Mouse (Mus musculus) heart, embryonic 15.5 days (tissue): Measurements from ENCODE around the gene Cbll1. TPM values are rescaled to one million over a fixed set of nuclear protein-coding genes. Genes with fewer than 3 reads are reported as not detected.

Source experiments
- ATAC-seq: fragments of 200-750 bp; cut with Nextera tagmentation; replicated peaks from 2 replicates; pipeline ENCODE4 v1.8.0; 2017; ENCODE audit warnings: low read depth, moderate TSS enrichment; ENCODE audit not compliant: insufficient number of reproducible peaks, insufficient read depth, low FRiP score
- H3K27ac ChIP-seq: fragments of 300-500 bp; sonication (generic); 2 replicates; pipeline ENCODE4 v1.5.1; 2015; ENCODE audit warnings: mild to moderate bottlenecking, inconsistent platforms
- H3K27me3 ChIP-seq: fragments of 300-500 bp; sonication (generic); 2 replicates; pipeline ENCODE4 v1.6.1; 2015; ENCODE audit warnings: inconsistent platforms
- H3K36me3 ChIP-seq: fragments of 300-500 bp; sonication (generic); 2 replicates; pipeline ENCODE4 v1.6.1; 2015; ENCODE audit warnings: mild to moderate bottlenecking, inconsistent platforms
- H3K4me1 ChIP-seq: fragments of 300-500 bp; sonication (generic); replicated peaks from 2 replicates; pipeline ENCODE4 v1.6.1; 2015; ENCODE audit warnings: inconsistent platforms
- H3K4me2 ChIP-seq: fragments of 300-500 bp; sonication (generic); 2 replicates; pipeline ENCODE4 v1.6.1; 2015; ENCODE audit warnings: inconsistent platforms, mild to moderate bottlenecking, moderate library complexity
- H3K4me3 ChIP-seq: fragments of 300-500 bp; sonication (generic); 2 replicates; pipeline ENCODE4 v1.5.1; 2015; ENCODE audit warnings: mild to moderate bottlenecking, inconsistent platforms
- H3K9ac ChIP-seq: fragments of 300-500 bp; sonication (generic); 2 replicates; pipeline ENCODE4 v1.6.1; 2015; ENCODE audit warnings: mild to moderate bottlenecking, inconsistent platforms
- H3K9me3 ChIP-seq: fragments of 300-500 bp; sonication (generic); replicated peaks from 2 replicates; pipeline ENCODE4 v1.6.1; 2016; ENCODE audit warnings: inconsistent platforms
- WGBS: fragments of 180-500 bp; shearing (Covaris S2); methylation state at CpG from one replicate; pipeline ENCODE4 v1.1.7; 2015; ENCODE audit warnings: mixed read lengths; 5-methylcytosine and 5-hydroxymethylcytosine counted together
- polyA plus RNA-seq: library from polyadenylated mRNA; unstranded; fragments of >200 nt; fragmentation: Nextera tagmentation; extraction: Ambion mirVana; gene quantifications from 2 replicates; pipeline ENCODE4 v1.2.1, GENCODE M21; 2015

Cbll1 gene
- polyA plus RNA-seq: 7.0 and 10.0 TPM in 2 replicates

GRCm38 (mm10) chr12:31499314-31500131 lies at the start of gene Cbll1:
Gene Cbll1, minus strand, starts transcription at chr12:31499616.
- peak within 1 kb of the TSS; percentile 94 for H3K9ac ChIP-seq
- peak within 1 kb of the TSS; percentile 85 for H3K4me2 ChIP-seq
- WGBS: under 1% methylated on average over 68 of the region's 68 CpGs
- ATAC-seq: peak; percentile 99
- peak within 1 kb of the TSS; percentile 88 for H3K27ac ChIP-seq
- no peaks in the 10 kb centered on the region for H3K9me3 ChIP-seq
- H3K27me3 ChIP-seq: no peaks in the 10 kb centered on the region
- peaks cover under 1% of the 10 kb centered on the region; the same call in 1 of the 2 replicates for H3K36me3 ChIP-seq
- peak within 1 kb of the TSS; percentile 96 for H3K4me3 ChIP-seq
- peaks cover 13% of the 10 kb centered on the region for H3K4me1 ChIP-seq

GRCm38 (mm10) chr12:31546061-31546460 lies 46.6 kb upstream of the Cbll1 start:
- no peak for ATAC-seq
- WGBS: 49% methylated on average over 1 of the region's 1 CpGs

GRCm38 (mm10) chr12:31545219-31545618 lies 45.8 kb upstream of the Cbll1 start:
- Histone ChIP-seq H3K36me3 (no peaks in the 10 kb centered on the region), H3K4me3 (no peak overlapping the region), H3K4me2 (no peak overlapping the region), H3K4me1 (no peaks in the 10 kb centered on the region), H3K9ac (no peak overlapping the region), H3K9me3 (no peaks in the 10 kb centered on the region), H3K27ac (no peak overlapping the region), H3K27me3 (no peaks in the 10 kb centered on the region)
- 63% methylated on average over 2 of the region's 2 CpGs for WGBS
- no peak for ATAC-seq

More at GRCm38 (mm10) chr12:31546061-31546460, 46.6 kb upstream of the Cbll1 start:
- Histone ChIP-seq H3K4me1 (no peaks in the 10 kb centered on the region), H3K9ac (no peak overlapping the region), H3K4me3 (no peak overlapping the region), H3K27me3 (no peaks in the 10 kb centered on the region), H3K27ac (no peak overlapping the region), H3K9me3 (no peaks in the 10 kb centered on the region), H3K4me2 (no peak overlapping the region), H3K36me3 (no peaks in the 10 kb centered on the region)

GRCm38 (mm10) chr12:31541541-31541940 lies 42.1 kb upstream of the Cbll1 start:
- WGBS: 53% methylated on average over 5 of the region's 5 CpGs
- Histone ChIP-seq H3K9ac (no peak overlapping the region), H3K36me3 (no peaks in the 10 kb centered on the region), H3K4me3 (no peak overlapping the region), H3K27me3 (no peaks in the 10 kb centered on the region), H3K27ac (no peak overlapping the region), H3K4me2 (no peak overlapping the region), H3K4me1 (peaks cover 13% of the 10 kb centered on the region), H3K9me3 (no peaks in the 10 kb centered on the region)
- no peak for ATAC-seq

- Histone ChIP-seq H3K9me3 (no peaks in the 10 kb centered on the region), H3K9ac (no peak overlapping the region), H3K36me3 (no peaks in the 10 kb centered on the region), H3K27ac (no peak overlapping the region), H3K27me3 (no peaks in the 10 kb centered on the region), H3K4me2 (no peak overlapping the region), H3K4me3 (no peak overlapping the region), H3K4me1 (peaks cover 13% of the 10 kb centered on the region)
- ATAC-seq: no peak
- 83% methylated on average over 2 of the region's 2 CpGs for WGBS
Observed at GRCm38 (mm10) chr12:31539783-31540182, 40.4 kb upstream of the Cbll1 start.

- no peaks in the 10 kb centered on the region for H3K27me3 ChIP-seq
- peak overlapping the region; percentile 56 for H3K27ac ChIP-seq
- H3K36me3 ChIP-seq: no peaks in the 10 kb centered on the region
- no peak overlapping the region for H3K9ac ChIP-seq
- H3K4me2 ChIP-seq: no peak overlapping the region
- H3K9me3 ChIP-seq: no peaks in the 10 kb centered on the region
- H3K4me3 ChIP-seq: no peak overlapping the region
- peaks cover 13% of the 10 kb centered on the region for H3K4me1 ChIP-seq
- 28% methylated on average over 7 of the region's 7 CpGs for WGBS
- peak; percentile 68 for ATAC-seq
Observed at GRCm38 (mm10) chr12:31537515-31538230, 38.3 kb upstream of the Cbll1 start.

GRCm38 (mm10) chr12:31534060-31534843 lies 34.8 kb upstream of the Cbll1 start:
- 65% methylated on average over 11 of the region's 11 CpGs for WGBS
- ATAC-seq: no peak
- no peaks in the 10 kb centered on the region for H3K9me3 ChIP-seq
- H3K9ac ChIP-seq: no peak overlapping the region
- no peak overlapping the region for H3K4me3 ChIP-seq
- no peaks in the 10 kb centered on the region for H3K27me3 ChIP-seq
- H3K36me3 ChIP-seq: no peaks in the 10 kb centered on the region
- peaks cover 13% of the 10 kb centered on the region for H3K4me1 ChIP-seq
- no peak overlapping the region for H3K27ac ChIP-seq
- H3K4me2 ChIP-seq: no peak overlapping the region

- no peaks in the 10 kb centered on the region for H3K27me3 ChIP-seq
- no peaks in the 10 kb centered on the region for H3K9me3 ChIP-seq
- no peak overlapping the region for H3K27ac ChIP-seq
- no peak overlapping the region for H3K9ac ChIP-seq
- no peaks in the 10 kb centered on the region for H3K36me3 ChIP-seq
- H3K4me2 ChIP-seq: no peak overlapping the region
- peaks cover 13% of the 10 kb centered on the region for H3K4me1 ChIP-seq
- WGBS: 69% methylated on average over 10 of the region's 10 CpGs
- no peak for ATAC-seq
- no peak overlapping the region for H3K4me3 ChIP-seq
Observed at GRCm38 (mm10) chr12:31533218-31533908, 33.9 kb upstream of the Cbll1 start.

GRCm38 (mm10) chr12:31532054-31532453 lies 32.6 kb upstream of the Cbll1 start:
- no peak for ATAC-seq
- Histone ChIP-seq H3K36me3 (no peaks in the 10 kb centered on the region), H3K4me2 (no peak overlapping the region), H3K27me3 (no peaks in the 10 kb centered on the region), H3K27ac (no peak overlapping the region), H3K4me1 (peaks cover 5% of the 10 kb centered on the region; the same call in 1 of the 2 replicates), H3K9ac (no peak overlapping the region), H3K4me3 (no peak overlapping the region), H3K9me3 (no peaks in the 10 kb centered on the region)
- WGBS: 77% methylated on average over 14 of the region's 14 CpGs

- Histone ChIP-seq H3K36me3 (no peaks in the 10 kb centered on the region), H3K27ac (no peak overlapping the region), H3K4me1 (peaks cover 7% of the 10 kb centered on the region; the same call in 1 of the 2 replicates), H3K27me3 (no peaks in the 10 kb centered on the region), H3K9me3 (no peaks in the 10 kb centered on the region), H3K4me2 (no peak overlapping the region), H3K9ac (no peak overlapping the region), H3K4me3 (no peak overlapping the region)
- 36% methylated on average over 6 of the region's 6 CpGs for WGBS
- ATAC-seq: peak; percentile 35; the same call in 1 of the 2 replicates
Observed at GRCm38 (mm10) chr12:31527407-31527806, 28.0 kb upstream of the Cbll1 start.
